Mouse (Mus musculus) midbrain, embryonic 11.5 days (tissue): ENCODE results near the gene Isy1. TPM values are rescaled to one million over a fixed set of nuclear protein-coding genes. Genes with fewer than 3 reads are reported as not detected.

ENCODE experiments used
- ATAC-seq: fragments of 200-750 bp; cut with Nextera tagmentation; 2 replicates; pipeline ENCODE4 v1.8.0; 2017; ENCODE audit warnings: moderate TSS enrichment, moderate library complexity; ENCODE audit not compliant: low FRiP score
- DNase-seq: peaks from one replicate; pipeline ENCODE4 v3.0.0; 2015; ENCODE audit warnings: low spot score; ENCODE audit errors: missing footprints
- H3K27ac ChIP-seq: fragments of 300-500 bp; sonication (generic); 2 replicates; pipeline ENCODE4 v1.5.1; 2014; ENCODE audit warnings: low read depth, low read length
- H3K27me3 ChIP-seq: fragments of 300-500 bp; sonication (generic); 2 replicates; pipeline ENCODE4 v1.6.1; 2014; ENCODE audit warnings: mild to moderate bottlenecking, low read length, moderate library complexity, mixed read lengths; ENCODE audit not compliant: control insufficient read depth, insufficient read depth
- H3K36me3 ChIP-seq: fragments of 300-500 bp; sonication (generic); 2 replicates; pipeline ENCODE4 v1.6.1; 2014; ENCODE audit warnings: mild to moderate bottlenecking, low read length, moderate library complexity, mixed read lengths; ENCODE audit not compliant: control insufficient read depth, insufficient read depth
- H3K4me1 ChIP-seq: fragments of 300-500 bp; sonication (generic); 2 replicates; pipeline ENCODE4 v1.6.1; 2014; ENCODE audit warnings: low read length; ENCODE audit not compliant: control insufficient read depth, insufficient read depth
- H3K4me2 ChIP-seq: fragments of 300-500 bp; sonication (generic); 2 replicates; pipeline ENCODE4 v1.6.1; 2014; ENCODE audit warnings: mild to moderate bottlenecking, moderate library complexity
- H3K4me3 ChIP-seq: fragments of 300-500 bp; sonication (generic); 2 replicates; pipeline ENCODE4 v1.5.1; 2014; ENCODE audit warnings: low read depth, low read length
- H3K9ac ChIP-seq: fragments of 300-500 bp; sonication (generic); 2 replicates; pipeline ENCODE4 v1.6.1; 2014; ENCODE audit warnings: low read length
- H3K9me3 ChIP-seq: fragments of 300-500 bp; sonication (generic); 2 replicates; pipeline ENCODE4 v1.6.1; 2016; ENCODE audit warnings: low read length; ENCODE audit not compliant: control insufficient read depth
- WGBS: fragments of 180-500 bp; shearing (Covaris S2); extraction: QIAGEN DNeasy Blood & Tissue Kit; methylation state at CpG from one replicate; pipeline ENCODE4 v1.1.7; 2014; 5-methylcytosine and 5-hydroxymethylcytosine counted together
- polyA plus RNA-seq: library from polyadenylated mRNA; unstranded; fragments of >200 nt; fragmentation: Nextera tagmentation; extraction: Ambion mirVana; gene quantifications from 2 replicates; pipeline ENCODE4 v1.2.1, GENCODE M21; 2014

Gene Isy1
- polyA plus RNA-seq, 1 experiment from 2014 or later, result 66.4 TPM

GRCm38 (mm10) chr6:87802462-87802861, 36.1 kb downstream of the Isy1 start:
- ATAC-seq, result no peak
- Histone ChIP-seq H3K9me3 (no peaks in the 10 kb centered on the region), H3K4me1 (no peaks in the 10 kb centered on the region), H3K9ac (no peak overlapping the region), H3K4me3 (no peak overlapping the region), H3K27me3 (no peaks in the 10 kb centered on the region), H3K27ac (no peak overlapping the region), H3K36me3 (no peaks in the 10 kb centered on the region), H3K4me2 (no peak overlapping the region)
- no peak for DNase-seq
- WGBS, result 90% methylated on average over 7 of the region's 7 CpGs

- H3K9ac ChIP-seq, result no peak overlapping the region
- WGBS, result 92% methylated on average over 6 of the region's 6 CpGs
- H3K4me3 ChIP-seq, result no peak overlapping the region
- DNase-seq (peak; percentile 14), ATAC-seq (no peak)
- no peaks in the 10 kb centered on the region for H3K36me3 ChIP-seq
- H3K27me3 ChIP-seq, result no peaks in the 10 kb centered on the region
- H3K9me3 ChIP-seq, result no peaks in the 10 kb centered on the region
- H3K27ac ChIP-seq, result no peak overlapping the region
- peaks cover 4% of the 10 kb centered on the region; the same call in 1 of the 2 replicates for H3K4me1 ChIP-seq
- no peak overlapping the region for H3K4me2 ChIP-seq
These were observed 39.0 kb downstream of the Isy1 start for GRCm38 (mm10) chr6:87799576-87799975.

- Histone ChIP-seq H3K4me3 (no peak overlapping the region), H3K4me2 (no peak overlapping the region), H3K9ac (no peak overlapping the region), H3K4me1 (peaks cover 4% of the 10 kb centered on the region; the same call in 1 of the 2 replicates), H3K36me3 (no peaks in the 10 kb centered on the region), H3K27me3 (no peaks in the 10 kb centered on the region), H3K27ac (no peak overlapping the region), H3K9me3 (no peaks in the 10 kb centered on the region)
- WGBS, result 43% methylated on average over 2 of the region's 2 CpGs
- no peak for ATAC-seq
- DNase-seq, result no peak
These were observed 41.3 kb downstream of the Isy1 start for GRCm38 (mm10) chr6:87797321-87797720.

GRCm38 (mm10) chr6:87796251-87796880, 42.2 kb downstream of the Isy1 start:
- Histone ChIP-seq H3K4me2 (no peak overlapping the region), H3K9me3 (no peaks in the 10 kb centered on the region), H3K9ac (no peak overlapping the region), H3K36me3 (no peaks in the 10 kb centered on the region), H3K27me3 (no peaks in the 10 kb centered on the region), H3K4me3 (no peak overlapping the region), H3K4me1 (peaks cover 4% of the 10 kb centered on the region; the same call in 1 of the 2 replicates), H3K27ac (no peak overlapping the region)
- WGBS, result 92% methylated on average over 6 of the region's 6 CpGs
- ATAC-seq (no peak), DNase-seq (no peak)

GRCm38 (mm10) chr6:87795385-87796150, 43.0 kb downstream of the Isy1 start:
- H3K4me2 ChIP-seq, result no peak overlapping the region
- no peak overlapping the region for H3K4me3 ChIP-seq
- H3K9ac ChIP-seq, result no peak overlapping the region
- no peak overlapping the region for H3K27ac ChIP-seq
- no peaks in the 10 kb centered on the region; the same call in 1 of the 2 replicates for H3K36me3 ChIP-seq
- H3K27me3 ChIP-seq, result no peaks in the 10 kb centered on the region
- no peaks in the 10 kb centered on the region for H3K9me3 ChIP-seq
- no peak for ATAC-seq
- WGBS, result 64% methylated on average over 6 of the region's 6 CpGs
- DNase-seq, result no peak
- H3K4me1 ChIP-seq, result peaks cover 4% of the 10 kb centered on the region; the same call in 1 of the 2 replicates

- H3K4me3 ChIP-seq, result no peak overlapping the region
- H3K27me3 ChIP-seq, result no peaks in the 10 kb centered on the region
- no peak for ATAC-seq
- H3K36me3 ChIP-seq, result no peaks in the 10 kb centered on the region; the same call in 1 of the 2 replicates
- 92% methylated on average over 10 of the region's 10 CpGs for WGBS
- DNase-seq, result no peak
- peaks cover 4% of the 10 kb centered on the region; the same call in 1 of the 2 replicates for H3K4me1 ChIP-seq
- H3K4me2 ChIP-seq, result no peak overlapping the region
- H3K9ac ChIP-seq, result no peak overlapping the region
- H3K27ac ChIP-seq, result no peak overlapping the region
- H3K9me3 ChIP-seq, result no peaks in the 10 kb centered on the region
These were observed 44.6 kb downstream of the Isy1 start for GRCm38 (mm10) chr6:87793821-87794510.

GRCm38 (mm10) chr6:87791826-87792225, 46.8 kb downstream of the Isy1 start:
- H3K4me3 ChIP-seq, result no peak overlapping the region
- 88% methylated on average over 5 of the region's 5 CpGs for WGBS
- no peaks in the 10 kb centered on the region; the same call in 1 of the 2 replicates for H3K36me3 ChIP-seq
- H3K27me3 ChIP-seq, result no peaks in the 10 kb centered on the region
- DNase-seq (no peak), ATAC-seq (no peak)
- H3K4me1 ChIP-seq, result peaks cover 4% of the 10 kb centered on the region; the same call in 1 of the 2 replicates
- no peak overlapping the region for H3K9ac ChIP-seq
- no peak overlapping the region for H3K27ac ChIP-seq
- no peaks in the 10 kb centered on the region for H3K9me3 ChIP-seq
- H3K4me2 ChIP-seq, result no peak overlapping the region

GRCm38 (mm10) chr6:87790779-87791480, 47.7 kb downstream of the Isy1 start:
- Histone ChIP-seq H3K9me3 (no peaks in the 10 kb centered on the region), H3K9ac (no peak overlapping the region), H3K36me3 (no peaks in the 10 kb centered on the region; the same call in 1 of the 2 replicates), H3K4me3 (no peak overlapping the region), H3K27me3 (no peaks in the 10 kb centered on the region), H3K4me2 (no peak overlapping the region), H3K4me1 (peaks cover 4% of the 10 kb centered on the region; the same call in 1 of the 2 replicates), H3K27ac (no peak overlapping the region)
- DNase-seq (peak; percentile 69), ATAC-seq (no peak)
- 79% methylated on average over 7 of the region's 7 CpGs for WGBS
